Mouse (Mus musculus): ENCODE results near the gene Arl6.

The Arl6 gene

GRCm38 (mm10) chr16:59639102-59639691, at the start of gene Arl6:
Gene Arl6, minus strand, starts transcription at chr16:59639391.
- DNase-seq (ENCODE audit: low spot score in 2 of 2): peak; percentile 93 to 94

- DNase-seq (ENCODE audit: low spot score in 2 of 2): no peak
These were observed 45.9 kb upstream of the Arl6 start for GRCm38 (mm10) chr16:59685135-59685534.

DNA sequence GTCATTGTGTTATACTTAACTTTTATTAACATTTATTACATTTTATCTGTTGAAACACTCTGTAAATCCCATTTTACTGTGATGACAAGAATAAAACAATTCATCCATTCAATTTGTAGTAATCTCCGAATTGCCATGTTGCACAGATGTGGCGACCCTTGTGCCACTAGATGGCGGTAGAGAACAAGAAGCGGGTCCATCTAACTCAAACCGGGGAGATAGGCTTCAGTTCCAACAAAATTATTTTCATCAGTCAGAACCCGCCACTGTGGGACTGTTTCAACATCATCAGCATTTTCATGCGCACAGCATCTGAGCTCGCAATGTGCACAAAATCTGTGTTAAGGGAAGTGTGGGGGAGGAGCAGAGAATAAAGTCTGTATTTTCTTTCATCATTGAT, 44.2 kb upstream of the Arl6 start:
- DNase-seq (ENCODE audit: low spot score in 2 of 2): peak; percentile 60 to 63

GRCm38 (mm10) chr16:59682216-59682891, 43.2 kb upstream of the Arl6 start:
- no peak for DNase-seq (ENCODE audit: low spot score in 2 of 2)

- DNase-seq (ENCODE audit: low spot score in 2 of 2): no peak
These were observed 27.7 kb upstream of the Arl6 start for GRCm38 (mm10) chr16:59666938-59667337.

GRCm38 (mm10) chr16:59643766-59644165, 4.6 kb upstream of the Arl6 start:
- DNase-seq (ENCODE audit: low spot score in 2 of 2): no peak

DNA sequence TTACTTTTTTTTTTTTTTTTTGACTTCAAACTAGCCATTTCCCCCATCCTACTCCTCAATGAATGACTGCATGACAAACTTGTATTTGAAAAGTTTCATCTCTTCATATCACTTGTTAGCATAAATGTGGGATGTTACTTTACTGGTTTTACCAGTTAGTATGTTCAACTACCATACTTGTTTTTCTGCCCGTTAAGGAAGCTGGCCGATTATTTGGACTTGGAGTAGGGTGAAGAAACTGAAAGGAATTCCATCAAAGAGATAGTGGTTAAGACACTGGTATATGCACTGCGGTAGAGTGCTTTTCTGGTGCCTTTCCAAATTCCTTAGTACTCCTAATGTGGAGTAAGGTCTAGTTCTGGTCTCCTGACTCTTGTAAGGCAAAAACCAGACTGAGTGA, 794 bp upstream of the Arl6 start:
- DNase-seq (ENCODE audit: low spot score in 2 of 2): no peak

GRCm38 (mm10) chr16:59634598-59634997, 4.6 kb downstream of the Arl6 start:
- no peak for DNase-seq (ENCODE audit: low spot score in 2 of 2)

- no peak for DNase-seq (ENCODE audit: low spot score in 2 of 2)
These were observed 17.6 kb downstream of the Arl6 start for GRCm38 (mm10) chr16:59621554-59621953.

GRCm38 (mm10) chr16:59617167-59617566, 22.0 kb downstream of the Arl6 start:
- no peak for DNase-seq (ENCODE audit: low spot score in 2 of 2)

- no peak for DNase-seq (ENCODE audit: low spot score in 2 of 2)
These were observed 23.5 kb downstream of the Arl6 start for GRCm38 (mm10) chr16:59615675-59616074.

- DNase-seq (ENCODE audit: low spot score in 2 of 2): no peak
These were observed 28.4 kb downstream of the Arl6 start for GRCm38 (mm10) chr16:59610750-59611149.

- no peak for DNase-seq (ENCODE audit: low spot score in 2 of 2)
These were observed 35.0 kb downstream of the Arl6 start for GRCm38 (mm10) chr16:59604078-59604781.

- DNase-seq (ENCODE audit: low spot score in 2 of 2): peak in 1 of 2 experiments; percentile 14
These were observed 38.6 kb downstream of the Arl6 start, which contains the start of gene Crybg3 for GRCm38 (mm10) chr16:59600311-59601251. Gene Crybg3, minus strand, starts transcription at chr16:59600979.

DNA sequence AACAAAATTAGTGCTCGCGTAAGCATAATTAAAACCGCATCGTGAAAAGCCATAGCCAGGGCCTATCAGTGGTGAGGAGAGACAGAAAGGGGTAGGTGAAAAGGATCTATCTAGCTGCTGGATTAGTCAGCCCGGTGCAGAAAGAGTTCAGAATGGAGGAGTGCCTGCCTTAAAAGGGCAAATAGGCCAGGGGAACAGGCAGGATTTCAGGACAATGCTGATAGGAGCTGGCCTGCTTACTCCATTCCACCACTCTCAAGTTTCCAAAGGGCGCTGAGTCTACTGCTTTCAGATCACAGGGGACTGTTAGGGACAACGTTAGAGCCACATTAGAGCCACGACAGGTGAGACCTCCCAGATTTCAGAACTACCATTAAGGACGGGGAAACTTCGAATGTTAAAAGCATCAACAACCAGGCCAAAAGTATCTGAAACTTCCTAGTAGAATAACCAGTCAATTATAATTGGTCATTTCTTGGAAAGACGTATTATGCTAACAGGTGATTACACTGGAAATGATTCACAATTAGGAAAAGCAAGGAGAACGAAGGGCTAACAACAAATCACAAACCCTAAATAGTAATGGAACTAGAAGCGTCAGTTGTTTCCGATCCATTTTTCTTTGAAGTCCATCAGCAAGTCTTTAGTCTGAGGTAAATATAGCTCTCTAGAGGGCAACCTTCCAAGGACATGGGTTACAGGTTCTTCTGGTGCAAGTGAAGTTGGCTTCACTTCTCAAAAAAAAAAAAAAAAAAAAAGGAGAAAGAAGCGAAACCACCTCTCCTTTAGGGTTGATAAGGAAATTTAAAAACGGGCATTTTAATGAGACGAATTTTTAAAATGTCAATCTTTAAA, 39.6 kb downstream of the Arl6 start:
- no peak for DNase-seq (ENCODE audit: low spot score in 2 of 2)

DNA sequence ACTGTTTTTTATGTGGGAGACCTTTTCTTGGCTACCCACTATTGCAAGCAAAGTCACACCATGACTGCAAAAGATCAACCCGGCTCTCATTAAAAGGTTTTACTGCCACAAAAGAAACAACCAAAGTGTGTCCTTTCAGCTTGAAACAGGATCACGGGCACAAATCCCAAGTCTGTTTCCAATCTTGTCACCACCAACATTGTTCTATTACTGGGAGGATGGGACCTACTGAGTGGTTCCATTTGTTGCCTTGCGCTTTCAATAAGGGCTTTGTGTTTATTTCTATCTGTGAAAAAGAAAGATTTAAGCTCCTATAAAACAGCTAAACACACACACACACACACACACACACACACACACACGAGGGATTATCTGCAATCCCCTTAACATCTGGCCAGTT, 40.2 kb downstream of the Arl6 start:
- DNase-seq (ENCODE audit: low spot score in 2 of 2): no peak

GRCm38 (mm10) chr16:59597256-59597655, 41.9 kb downstream of the Arl6 start:
- DNase-seq (ENCODE audit: low spot score in 2 of 2): no peak

GRCm38 (mm10) chr16:59594714-59595113, 44.5 kb downstream of the Arl6 start:
- no peak for DNase-seq (ENCODE audit: low spot score in 2 of 2)

DNA sequence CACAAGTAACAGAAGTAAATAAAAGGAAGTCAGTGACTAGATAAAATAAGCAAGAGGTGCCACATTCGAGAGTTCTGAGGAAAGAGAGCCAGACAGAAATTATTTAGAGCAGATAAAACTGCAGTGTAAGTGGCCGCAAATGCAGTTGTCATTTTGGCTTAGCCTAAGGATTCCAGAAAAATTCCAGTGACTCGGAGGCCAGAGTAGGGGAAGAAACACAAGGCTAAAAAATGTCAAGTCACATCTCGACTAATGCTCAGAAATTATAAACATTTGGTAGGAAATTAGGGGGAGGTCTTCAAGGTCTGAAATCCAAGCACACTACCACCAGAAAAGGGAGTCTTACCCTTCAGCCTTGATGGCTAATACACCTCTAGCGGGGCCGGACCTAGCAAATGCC, 48.4 kb downstream of the Arl6 start:
- no peak for DNase-seq (ENCODE audit: low spot score in 2 of 2)

DNA sequence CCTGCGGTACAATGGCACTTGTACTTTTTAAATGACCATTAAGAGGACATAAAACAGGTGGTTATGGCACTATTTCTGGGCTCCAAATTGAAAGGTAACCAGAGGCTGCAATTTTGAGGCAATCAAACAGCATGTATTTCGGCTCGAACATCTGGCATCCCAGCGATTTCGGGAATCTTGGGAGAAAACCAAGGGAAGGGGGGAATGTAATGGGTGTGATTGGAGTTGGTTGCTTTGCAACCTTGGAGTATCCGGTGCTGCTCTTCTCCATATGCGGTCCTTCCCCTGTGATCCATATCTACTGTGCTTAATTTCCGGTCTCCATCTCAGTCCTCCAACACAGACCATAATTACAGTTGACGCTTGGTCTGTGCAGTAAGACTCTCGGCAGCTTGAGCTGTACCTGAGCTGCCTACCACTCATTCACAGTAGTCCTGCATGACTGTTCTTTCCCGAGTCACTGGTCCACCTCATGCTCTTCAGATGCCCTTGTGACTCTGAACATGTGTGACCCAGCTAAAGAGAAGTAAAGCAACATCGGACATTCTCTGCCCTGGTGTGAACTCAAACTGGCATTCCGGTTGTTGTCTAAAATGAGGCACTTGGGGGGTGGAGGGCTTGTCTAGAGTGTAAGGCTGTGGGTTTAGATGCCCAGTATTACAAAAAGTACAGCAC, 50.7 kb downstream of the Arl6 start:
- no peak for DNase-seq (ENCODE audit: low spot score in 2 of 2)

Data from right cerebral cortex, postnatal 36 days (tissue).